Mouse (Mus musculus) liver, embryonic 16.5 days (tissue): ENCODE results near the gene 4921504E06Rik. TPM values are rescaled to one million over a fixed set of nuclear protein-coding genes. Genes with fewer than 3 reads are reported as not detected.

Source experiments
- ATAC-seq: fragments of 200-750 bp; cut with Nextera tagmentation; 2 replicates; pipeline ENCODE4 v1.8.0; 2017; ENCODE audit warnings: low read depth, mild to moderate bottlenecking, moderate number of reproducible peaks, moderate library complexity
- H3K27ac ChIP-seq: fragments of 300-500 bp; sonication (generic); 2 replicates; pipeline ENCODE4 v1.5.1; 2014; ENCODE audit warnings: mild to moderate bottlenecking, low read length
- H3K27me3 ChIP-seq: fragments of 300-500 bp; sonication (generic); 2 replicates; pipeline ENCODE4 v1.6.1; 2014; ENCODE audit warnings: low read depth, low read length, mixed read lengths; ENCODE audit not compliant: control insufficient read depth, insufficient read depth
- H3K36me3 ChIP-seq: fragments of 300-500 bp; sonication (generic); 2 replicates; pipeline ENCODE4 v1.6.1; 2014; ENCODE audit warnings: mild to moderate bottlenecking; ENCODE audit not compliant: control insufficient read depth, insufficient read depth
- H3K4me1 ChIP-seq: fragments of 300-500 bp; sonication (generic); 2 replicates; pipeline ENCODE4 v1.6.1; 2014; ENCODE audit warnings: low read depth, low read length, mixed read lengths; ENCODE audit not compliant: control insufficient read depth
- H3K4me2 ChIP-seq: fragments of 300-500 bp; sonication (generic); 2 replicates; pipeline ENCODE4 v1.6.1; 2014; ENCODE audit warnings: low read depth, low read length, mixed read lengths
- H3K4me3 ChIP-seq: fragments of 300-500 bp; sonication (generic); 2 replicates; pipeline ENCODE4 v1.5.1; 2014; ENCODE audit warnings: low read depth, mild to moderate bottlenecking, low read length
- H3K9ac ChIP-seq: fragments of 300-500 bp; sonication (generic); 2 replicates; pipeline ENCODE4 v1.6.1; 2014; ENCODE audit warnings: low read depth, low read length
- H3K9me3 ChIP-seq: fragments of 300-500 bp; sonication (generic); replicated peaks from 2 replicates; pipeline ENCODE4 v1.6.1; 2016; ENCODE audit warnings: low read length; ENCODE audit not compliant: control insufficient read depth
- WGBS: fragments of 180-500 bp; shearing (Covaris S2); extraction: QIAGEN DNeasy Blood & Tissue Kit; methylation state at CpG from one replicate; pipeline ENCODE4 v1.1.7; 2014; ENCODE audit not compliant: insufficient replicate concordance; 5-methylcytosine and 5-hydroxymethylcytosine counted together
- polyA plus RNA-seq: library from polyadenylated mRNA; unstranded; fragments of >200 nt; fragmentation: Nextera tagmentation; extraction: Ambion mirVana; gene quantifications from 2 replicates; pipeline ENCODE4 v1.2.1, GENCODE M21; 2015

Gene 4921504E06Rik
- polyA plus RNA-seq, 1 experiment from 2014 or later = not detected

DNA sequence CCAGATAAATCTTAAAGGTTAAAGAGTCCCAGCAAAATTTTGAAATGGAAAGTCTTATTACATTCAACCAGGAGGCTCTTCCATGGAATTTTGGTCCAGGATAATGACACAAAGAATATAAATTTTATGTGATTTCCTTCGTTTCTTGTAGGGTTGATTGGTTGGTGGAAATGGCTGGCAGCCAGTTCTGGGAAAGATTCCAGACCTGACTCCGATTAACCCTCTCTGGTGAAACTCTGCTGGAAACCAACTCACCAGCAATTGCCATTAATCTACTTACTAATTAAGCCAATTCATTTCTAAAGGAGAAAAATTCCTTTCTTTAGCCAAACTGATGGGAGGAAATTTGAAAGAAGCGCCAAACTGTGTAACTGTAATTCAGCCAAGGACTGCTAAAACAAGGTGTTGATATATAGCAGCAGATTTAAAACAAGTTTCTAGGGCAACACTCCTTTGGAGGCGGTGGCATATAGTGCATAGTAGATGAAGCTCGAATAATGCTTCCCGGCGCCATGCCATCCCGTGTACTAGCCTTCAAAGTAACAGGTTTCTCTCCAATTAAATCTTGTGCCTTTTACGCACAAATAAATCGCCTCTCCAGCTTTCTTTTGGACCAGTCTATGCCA lies 97.7 kb downstream of the 4921504E06Rik start:
- 12% methylated on average over 10 of the region's 10 CpGs for whole genome bisulfite sequencing
- Histone ChIP-seq H3K9ac (no peak overlapping the region), H3K9me3 (no peaks in the 10 kb centered on the region), H3K4me2 (no peak overlapping the region), H3K27ac (no peak overlapping the region), H3K27me3 (peaks cover 45% of the 10 kb centered on the region), H3K36me3 (no peaks in the 10 kb centered on the region), H3K4me3 (no peak overlapping the region), H3K4me1 (no peaks in the 10 kb centered on the region)
- no peak for ATAC-seq

- Histone ChIP-seq H3K27ac (no peak overlapping the region), H3K4me2 (no peak overlapping the region), H3K36me3 (no peaks in the 10 kb centered on the region), H3K9ac (no peak overlapping the region), H3K9me3 (no peaks in the 10 kb centered on the region), H3K27me3 (peaks cover 52% of the 10 kb centered on the region), H3K4me3 (no peak overlapping the region), H3K4me1 (no peaks in the 10 kb centered on the region)
- no peak for ATAC-seq
- WGBS = 6% methylated on average over 5 of the region's 5 CpGs
Observed at GRCm38 (mm10) chr2:19455228-19455627, 98.5 kb downstream of the 4921504E06Rik start.

DNA sequence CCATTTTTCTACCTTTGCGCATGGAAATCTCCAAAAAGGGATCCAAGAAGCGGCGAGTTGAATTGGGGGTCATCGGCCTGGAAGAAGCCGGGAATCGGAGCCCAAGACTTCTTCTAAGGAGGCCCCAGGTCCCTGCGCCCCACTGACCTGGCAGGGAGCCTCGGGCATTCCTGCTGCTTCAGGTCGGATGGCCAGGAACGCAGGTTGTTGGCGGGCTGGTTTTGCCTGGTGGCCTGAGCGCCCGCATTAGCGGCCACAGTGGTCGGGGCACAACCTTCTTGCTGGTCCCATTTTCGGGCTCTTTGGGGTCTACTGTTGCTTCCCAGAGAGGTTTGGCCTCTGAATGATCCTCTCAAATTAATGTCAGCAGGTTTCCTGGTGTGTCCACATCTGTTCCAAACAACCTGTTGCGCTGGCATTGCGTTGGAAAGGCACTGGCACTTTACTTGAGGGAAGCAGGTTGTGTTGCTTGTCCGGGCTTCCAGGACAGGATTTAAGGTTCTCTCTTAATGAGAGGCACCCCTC lies 101.1 kb downstream of the 4921504E06Rik start:
- Histone ChIP-seq H3K36me3 (no peaks in the 10 kb centered on the region), H3K4me3 (no peak overlapping the region), H3K27me3 (peaks cover 77% of the 10 kb centered on the region), H3K9me3 (no peaks in the 10 kb centered on the region), H3K4me2 (no peak overlapping the region), H3K27ac (no peak overlapping the region), H3K4me1 (no peaks in the 10 kb centered on the region), H3K9ac (no peak overlapping the region)
- WGBS = 1% methylated on average over 19 of the region's 19 CpGs
- no peak for ATAC-seq

DNA sequence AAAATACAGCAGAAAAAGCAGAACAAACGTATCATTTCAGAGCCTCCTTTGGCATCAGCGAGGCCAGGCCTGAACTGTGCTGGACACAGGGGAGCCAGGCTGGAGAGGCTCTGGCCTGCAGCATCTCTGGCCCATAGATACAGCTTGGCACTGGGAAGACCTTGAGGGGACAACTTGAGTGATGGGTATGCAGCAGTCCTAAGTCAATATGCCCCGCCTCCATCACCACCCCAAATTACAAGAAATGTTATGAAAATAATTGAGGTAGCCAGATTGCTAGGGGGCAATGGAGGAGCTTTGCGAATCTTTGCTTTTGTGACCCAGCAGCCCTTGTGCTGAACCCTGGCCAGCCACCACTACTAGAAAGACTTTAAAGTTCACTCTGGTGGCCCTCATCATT lies 104.4 kb downstream of the 4921504E06Rik start:
- Histone ChIP-seq H3K27me3 (peaks cover 94% of the 10 kb centered on the region), H3K27ac (no peak overlapping the region), H3K4me1 (no peaks in the 10 kb centered on the region), H3K9ac (no peak overlapping the region), H3K4me2 (no peak overlapping the region), H3K9me3 (no peaks in the 10 kb centered on the region), H3K36me3 (no peaks in the 10 kb centered on the region), H3K4me3 (no peak overlapping the region)
- no peak for ATAC-seq
- 20% methylated on average over 4 of the region's 4 CpGs for WGBS

DNA sequence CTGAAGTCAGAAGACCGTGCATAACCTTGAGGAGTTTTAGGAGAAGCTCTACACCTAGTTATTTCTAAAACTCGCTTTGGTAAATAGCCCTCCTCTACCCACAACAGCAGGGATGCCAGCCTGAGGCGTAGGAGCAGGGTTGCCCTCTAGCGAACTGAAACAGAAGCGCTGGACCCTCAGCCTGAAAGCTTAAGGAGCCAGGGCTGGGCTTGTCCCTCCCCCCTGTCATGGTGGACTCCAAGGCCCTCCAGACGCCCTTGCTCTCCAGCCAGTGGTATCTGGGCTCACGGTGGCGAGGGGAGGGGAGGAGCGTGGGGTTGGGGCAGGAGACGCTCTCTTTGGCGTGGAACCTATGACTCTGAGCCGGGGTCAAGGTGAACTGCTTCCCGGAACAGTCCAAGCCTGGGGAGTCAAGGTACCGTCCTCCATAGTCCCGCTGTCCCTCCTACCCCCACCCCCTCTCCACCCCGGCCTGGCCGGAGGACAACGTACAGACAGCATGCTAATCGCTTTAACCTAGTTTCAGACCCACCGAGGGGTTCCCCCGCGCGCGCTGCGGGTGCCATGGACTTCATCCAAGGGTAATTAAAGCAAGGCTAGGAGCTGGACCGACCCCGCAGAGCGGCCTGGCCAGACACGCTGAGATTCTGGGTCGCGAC lies 105.5 kb downstream of the 4921504E06Rik start:
- no peak overlapping the region for H3K9ac ChIP-seq
- H3K9me3 ChIP-seq = no peaks in the 10 kb centered on the region
- no peaks in the 10 kb centered on the region for H3K4me1 ChIP-seq
- no peak overlapping the region for H3K4me2 ChIP-seq
- H3K4me3 ChIP-seq = no peak overlapping the region
- H3K27ac ChIP-seq = no peak overlapping the region
- H3K27me3 ChIP-seq = peaks cover 89% of the 10 kb centered on the region
- WGBS = 3% methylated on average over 31 of the region's 31 CpGs
- no peak for ATAC-seq
- H3K36me3 ChIP-seq = no peaks in the 10 kb centered on the region

DNA sequence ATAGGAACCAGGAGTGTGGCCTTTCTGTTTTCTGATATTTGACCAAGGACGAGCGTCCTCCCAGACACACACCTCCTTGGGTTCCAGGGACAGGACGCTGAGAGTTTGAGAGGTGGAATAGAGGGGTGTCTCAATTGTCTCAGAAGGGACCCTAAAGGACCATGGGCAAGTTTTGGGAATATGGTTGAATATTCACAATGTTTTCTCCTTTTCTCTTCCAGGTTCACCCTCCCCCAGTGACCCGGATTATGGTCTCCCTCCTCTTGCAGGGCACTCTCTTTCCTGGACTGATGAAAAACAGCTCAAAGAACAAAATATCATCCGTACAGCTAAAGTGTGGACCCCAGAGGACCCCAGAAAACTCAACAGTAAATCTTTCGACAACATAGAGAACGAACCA lies 107.0 kb downstream of the 4921504E06Rik start:
- no peaks in the 10 kb centered on the region for H3K36me3 ChIP-seq
- H3K4me1 ChIP-seq = no peaks in the 10 kb centered on the region
- 5% methylated on average over 7 of the region's 7 CpGs for WGBS
- H3K9ac ChIP-seq = no peak overlapping the region
- no peak overlapping the region for H3K27ac ChIP-seq
- ATAC-seq = no peak
- H3K4me2 ChIP-seq = no peak overlapping the region
- H3K9me3 ChIP-seq = no peaks in the 10 kb centered on the region
- peaks cover 81% of the 10 kb centered on the region for H3K27me3 ChIP-seq
- H3K4me3 ChIP-seq = no peak overlapping the region

DNA sequence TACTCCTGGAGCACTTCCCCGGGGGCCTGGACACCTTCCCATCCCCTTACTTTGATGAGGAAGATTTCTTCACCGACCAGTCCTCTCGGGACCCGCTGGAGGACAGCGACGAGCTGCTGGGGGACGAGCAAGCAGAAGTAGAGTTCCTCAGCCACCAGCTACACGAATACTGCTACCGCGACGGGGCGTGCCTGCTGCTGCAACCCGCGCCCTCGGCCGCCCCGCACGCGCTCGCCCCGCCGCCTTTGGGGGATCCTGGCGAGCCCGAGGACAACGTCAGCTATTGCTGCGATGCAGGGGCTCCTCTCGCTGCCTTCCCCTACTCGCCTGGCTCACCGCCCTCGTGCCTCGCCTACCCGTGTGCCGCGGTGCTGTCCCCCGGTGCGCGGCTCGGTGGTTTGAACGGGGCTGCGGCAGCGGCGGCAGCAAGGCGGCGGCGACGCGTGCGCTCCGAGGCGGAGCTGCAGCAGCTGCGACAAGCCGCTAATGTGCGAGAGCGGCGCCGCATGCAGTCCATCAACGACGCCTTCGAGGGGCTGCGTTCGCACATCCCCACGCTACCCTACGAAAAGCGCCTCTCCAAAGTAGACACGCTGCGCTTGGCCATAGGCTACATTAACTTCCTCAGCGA lies 107.7 kb downstream of the 4921504E06Rik start:
- Histone ChIP-seq H3K4me1 (no peaks in the 10 kb centered on the region), H3K27me3 (peaks cover 74% of the 10 kb centered on the region), H3K36me3 (no peaks in the 10 kb centered on the region), H3K9me3 (no peaks in the 10 kb centered on the region), H3K9ac (no peak overlapping the region), H3K27ac (no peak overlapping the region), H3K4me2 (no peak overlapping the region), H3K4me3 (no peak overlapping the region)
- no peak for ATAC-seq
- WGBS = 1% methylated on average over 65 of the region's 67 CpGs

GRCm38 (mm10) chr2:19444931-19445831 lies 108.5 kb downstream of the 4921504E06Rik start, which contains the start of gene Ptf1a:
TSS of gene Ptf1a (plus strand) at chr2:19445663.
- no peak within 1 kb of the TSS for H3K4me2 ChIP-seq
- no peak within 1 kb of the TSS for H3K4me3 ChIP-seq
- no peaks in the 10 kb centered on the region for H3K36me3 ChIP-seq
- H3K9me3 ChIP-seq = no peaks in the 10 kb centered on the region
- H3K4me1 ChIP-seq = no peaks in the 10 kb centered on the region
- no peak within 1 kb of the TSS for H3K9ac ChIP-seq
- H3K27ac ChIP-seq = no peak within 1 kb of the TSS
- ATAC-seq = no peak
- 2% methylated on average over 53 of the region's 53 CpGs for WGBS
- H3K27me3 ChIP-seq = peaks cover 66% of the 10 kb centered on the region
